Mouse (Mus musculus) urinary bladder, postnatal 14 days (tissue): ENCODE measurements around the gene Gm42878.
A peak's percentile ranks its signal among the peaks of the same experiment; 100 is the strongest.

ENCODE experiments used
- DNase-seq: peaks from one replicate; pipeline ENCODE4 v3.0.0; 2021; ENCODE audit warnings: low spot score

Gm42878 gene

GRCm38 (mm10) chr5:121544910-121545792 is at the start of gene Gm42878, which contains the start of gene Adam1a:
Gene Gm42878, minus strand, starts transcription at chr5:121545482.
Gene Adam1a, minus strand, starts transcription at chr5:121545482.
- peak; percentile 35 for DNase-seq

GRCm38 (mm10) chr5:121594714-121595313 is 49.5 kb upstream of the Gm42878 start:
- no peak for DNase-seq

- DNase-seq, result peak; percentile 87
Measured at GRCm38 (mm10) chr5:121593451-121594401, 48.4 kb upstream of the Gm42878 start, which contains the start of gene Aldh2. Gene Aldh2, minus strand, starts transcription at chr5:121593824.

GRCm38 (mm10) chr5:121592816-121593407 is 47.6 kb upstream of the Gm42878 start:
- no peak for DNase-seq

GRCm38 (mm10) chr5:121592064-121592815 is 47.0 kb upstream of the Gm42878 start:
- no peak for DNase-seq

GRCm38 (mm10) chr5:121591417-121592063 is 46.3 kb upstream of the Gm42878 start:
- DNase-seq, result peak; percentile 33

- no peak for DNase-seq
Measured at GRCm38 (mm10) chr5:121589928-121590327, 44.6 kb upstream of the Gm42878 start.

GRCm38 (mm10) chr5:121586400-121587039 is 41.2 kb upstream of the Gm42878 start:
- peak; percentile 55 for DNase-seq

GRCm38 (mm10) chr5:121585699-121586098 is 40.4 kb upstream of the Gm42878 start:
- no peak for DNase-seq

GRCm38 (mm10) chr5:121585005-121585404 is 39.7 kb upstream of the Gm42878 start:
- DNase-seq, result no peak

GRCm38 (mm10) chr5:121583765-121584501 is 38.7 kb upstream of the Gm42878 start:
- DNase-seq, result peak; percentile 93

GRCm38 (mm10) chr5:121581945-121582344 is 36.7 kb upstream of the Gm42878 start:
- DNase-seq, result no peak

GRCm38 (mm10) chr5:121576927-121577488 is 31.7 kb upstream of the Gm42878 start:
- DNase-seq, result no peak

GRCm38 (mm10) chr5:121575867-121576266 is 30.6 kb upstream of the Gm42878 start:
- DNase-seq, result no peak

- no peak for DNase-seq
Measured at GRCm38 (mm10) chr5:121574145-121574544, 28.9 kb upstream of the Gm42878 start.

GRCm38 (mm10) chr5:121570787-121571186 is 25.5 kb upstream of the Gm42878 start:
- DNase-seq, result no peak

GRCm38 (mm10) chr5:121569881-121570420 is 24.7 kb upstream of the Gm42878 start:
- DNase-seq, result no peak

GRCm38 (mm10) chr5:121566035-121566681 is 20.9 kb upstream of the Gm42878 start:
- no peak for DNase-seq
